Mouse (Mus musculus) cerebellum, adult 11-12 months (tissue): ENCODE data around the gene Taok3.

ENCODE experiments used
- DNase-seq: peaks from one replicate; pipeline ENCODE4 v3.0.0; 2022

The Taok3 gene

GRCm38 (mm10) chr5:117147187-117148095, 27.5 kb downstream of the Taok3 start:
- DNase-seq: no peak

GRCm38 (mm10) chr5:117149054-117149942, 29.4 kb downstream of the Taok3 start:
- DNase-seq: no peak

- DNase-seq: no peak
Measured at GRCm38 (mm10) chr5:117150068-117150467, 30.1 kb downstream of the Taok3 start.

- no peak for DNase-seq
Measured at GRCm38 (mm10) chr5:117152944-117153343, 33.0 kb downstream of the Taok3 start.

GRCm38 (mm10) chr5:117153527-117154091, 33.7 kb downstream of the Taok3 start:
- no peak for DNase-seq

GRCm38 (mm10) chr5:117158335-117159018, 38.5 kb downstream of the Taok3 start:
- DNase-seq: no peak

- no peak for DNase-seq
Measured at GRCm38 (mm10) chr5:117159326-117159725, 39.4 kb downstream of the Taok3 start.

GRCm38 (mm10) chr5:117159805-117160291, 39.9 kb downstream of the Taok3 start:
- no peak for DNase-seq

- no peak for DNase-seq
Measured at GRCm38 (mm10) chr5:117160499-117160898, 40.6 kb downstream of the Taok3 start.

- peak; percentile 96 for DNase-seq
Measured at GRCm38 (mm10) chr5:117163790-117164189, 43.9 kb downstream of the Taok3 start.

- no peak for DNase-seq
Measured at GRCm38 (mm10) chr5:117164516-117164915, 44.6 kb downstream of the Taok3 start.

GRCm38 (mm10) chr5:117164923-117165322, 45.0 kb downstream of the Taok3 start:
- DNase-seq: no peak

GRCm38 (mm10) chr5:117165946-117166345, 46.0 kb downstream of the Taok3 start:
- DNase-seq: no peak

GRCm38 (mm10) chr5:117166811-117167365, 47.0 kb downstream of the Taok3 start:
- peak; percentile 98 for DNase-seq

GRCm38 (mm10) chr5:117168351-117169100, 48.6 kb downstream of the Taok3 start:
- DNase-seq: no peak

GRCm38 (mm10) chr5:117174057-117174456, 54.1 kb downstream of the Taok3 start:
- no peak for DNase-seq

- no peak for DNase-seq
Measured at GRCm38 (mm10) chr5:117175896-117176295, 56.0 kb downstream of the Taok3 start.

- no peak for DNase-seq
Measured at GRCm38 (mm10) chr5:117178079-117178478, 58.1 kb downstream of the Taok3 start.

GRCm38 (mm10) chr5:117178486-117178885, 58.6 kb downstream of the Taok3 start:
- DNase-seq: no peak

GRCm38 (mm10) chr5:117181921-117182320, 62.0 kb downstream of the Taok3 start:
- DNase-seq: no peak

GRCm38 (mm10) chr5:117182411-117182810, 62.5 kb downstream of the Taok3 start:
- no peak for DNase-seq
